Mouse (Mus musculus) heart, embryonic 10.5 days (tissue): Measurements from ENCODE around the gene Ube2c. TPM values are rescaled to one million over a fixed set of nuclear protein-coding genes. Genes with fewer than 3 reads are reported as not detected.
A peak's percentile ranks its signal among the peaks of the same experiment; 100 is the strongest.
"Not testable (repeated sequence)": the region's sequence is repeated elsewhere in the genome, so short reads cannot be mapped to it uniquely, and the experiment has no call there.

ENCODE experiments used
- DNase-seq: peaks from one replicate; pipeline ENCODE4 v3.0.0-alpha.2; 2017; ENCODE audit warnings: low spot score
- H3K27ac ChIP-seq: fragments of 300-500 bp; sonication (generic); 2 replicates; pipeline ENCODE4 v1.5.1; 2016; ENCODE audit warnings: mild to moderate bottlenecking
- H3K27me3 ChIP-seq: fragments of 300-500 bp; sonication (generic); 2 replicates; pipeline ENCODE4 v1.6.1; 2016; ENCODE audit warnings: mild to moderate bottlenecking; ENCODE audit not compliant: poor library complexity, insufficient read depth, severe bottlenecking
- H3K36me3 ChIP-seq: fragments of 300-500 bp; sonication (generic); 2 replicates; pipeline ENCODE4 v1.6.1; 2016; ENCODE audit warnings: mild to moderate bottlenecking, moderate library complexity
- H3K4me1 ChIP-seq: fragments of 300-500 bp; sonication (generic); 2 replicates; pipeline ENCODE4 v1.6.1; 2016; ENCODE audit warnings: mild to moderate bottlenecking
- H3K4me3 ChIP-seq: fragments of 300-500 bp; sonication (generic); 2 replicates; pipeline ENCODE4 v1.5.1; 2016; ENCODE audit warnings: mild to moderate bottlenecking, moderate library complexity
- H3K9me3 ChIP-seq: fragments of 300-500 bp; sonication (generic); 2 replicates; pipeline ENCODE4 v1.6.1; 2016; ENCODE audit warnings: mild to moderate bottlenecking, moderate library complexity
- WGBS: fragments of 180-500 bp; shearing (Covaris S2); methylation state at CpG from one replicate; pipeline ENCODE4 v1.1.7; 2016; 5-methylcytosine and 5-hydroxymethylcytosine counted together
- polyA plus RNA-seq: library from polyadenylated mRNA; unstranded; fragments of >200 nt; fragmentation: Nextera tagmentation; extraction: Ambion mirVana; gene quantifications from 2 replicates; pipeline ENCODE4 v1.2.1, GENCODE M21; 2016

Gene Ube2c
- polyA plus RNA-seq, 1 experiment from 2014 or later, result 550 TPM

DNA sequence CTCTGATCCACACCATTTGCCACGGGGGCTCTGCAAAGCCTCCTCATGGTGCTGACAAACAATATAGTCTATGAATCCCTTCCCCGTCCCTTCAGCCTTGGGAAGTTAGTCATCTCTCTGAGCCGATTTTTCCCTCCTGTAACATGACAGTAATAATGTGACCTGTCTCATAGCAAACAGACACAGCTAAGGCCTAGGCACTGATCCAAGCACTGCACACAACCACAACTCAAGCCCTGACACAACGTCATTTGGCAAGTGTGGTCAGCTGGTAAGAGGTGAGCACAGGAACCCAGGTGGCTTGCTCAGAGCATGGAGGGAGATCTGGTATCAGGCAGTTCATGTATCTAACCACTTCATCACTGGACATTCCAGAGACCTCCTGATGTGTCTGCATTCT is 26.2 kb downstream of the Ube2c start:
- WGBS, result 89% methylated on average over 4 of the region's 4 CpGs
- H3K27ac ChIP-seq, result no peak overlapping the region
- no peaks in the 10 kb centered on the region for H3K27me3 ChIP-seq
- no peaks in the 10 kb centered on the region for H3K9me3 ChIP-seq
- peaks cover 83% of the 10 kb centered on the region for H3K36me3 ChIP-seq
- H3K4me3 ChIP-seq, result no peak overlapping the region
- peaks cover 22% of the 10 kb centered on the region for H3K4me1 ChIP-seq
- no peak for DNase-seq

- WGBS, result 80% methylated on average over 6 of the region's 6 CpGs
- H3K9me3 ChIP-seq, result not testable (repeated sequence)
Observed at GRCm38 (mm10) chr2:164798554-164798953, 28.9 kb downstream of the Ube2c start.

GRCm38 (mm10) chr2:164800252-164801004 is 30.7 kb downstream of the Ube2c start:
- H3K4me3 ChIP-seq, result no peak overlapping the region
- H3K9me3 ChIP-seq, result no peaks in the 10 kb centered on the region
- DNase-seq, result no peak
- no peak overlapping the region for H3K27ac ChIP-seq
- peaks cover 69% of the 10 kb centered on the region for H3K36me3 ChIP-seq
- no peaks in the 10 kb centered on the region for H3K27me3 ChIP-seq
- WGBS, result 87% methylated on average over 13 of the region's 13 CpGs
- H3K4me1 ChIP-seq, result peaks cover 16% of the 10 kb centered on the region

More at GRCm38 (mm10) chr2:164798554-164798953, 28.9 kb downstream of the Ube2c start:
- Histone ChIP-seq H3K36me3 (peaks cover 80% of the 10 kb centered on the region), H3K4me1 (peaks cover 14% of the 10 kb centered on the region)
- not testable (repeated sequence) for DNase-seq, H3K27me3 ChIP-seq, H3K27ac ChIP-seq, H3K4me3 ChIP-seq

GRCm38 (mm10) chr2:164803201-164803920 is 33.7 kb downstream of the Ube2c start:
- Histone ChIP-seq H3K9me3 (no peaks in the 10 kb centered on the region), H3K36me3 (peaks cover 45% of the 10 kb centered on the region), H3K4me3 (peak overlapping the region; percentile 89), H3K27me3 (no peaks in the 10 kb centered on the region), H3K27ac (peak overlapping the region; percentile 94; the same call in 1 of the 2 replicates), H3K4me1 (peaks cover 22% of the 10 kb centered on the region)
- DNase-seq, result no peak
- WGBS, result 90% methylated on average over 16 of the region's 16 CpGs

- no peaks in the 10 kb centered on the region for H3K27me3 ChIP-seq
- DNase-seq, result no peak
- no peaks in the 10 kb centered on the region for H3K9me3 ChIP-seq
- H3K4me1 ChIP-seq, result peaks cover 22% of the 10 kb centered on the region
- H3K27ac ChIP-seq, result peak overlapping the region; percentile 94
- WGBS, result 56% methylated on average over 1 of the region's 1 CpGs
- peak overlapping the region; percentile 89 for H3K4me3 ChIP-seq
- peaks cover 46% of the 10 kb centered on the region for H3K36me3 ChIP-seq
Observed at GRCm38 (mm10) chr2:164803921-164804313, 34.2 kb downstream of the Ube2c start.

DNA sequence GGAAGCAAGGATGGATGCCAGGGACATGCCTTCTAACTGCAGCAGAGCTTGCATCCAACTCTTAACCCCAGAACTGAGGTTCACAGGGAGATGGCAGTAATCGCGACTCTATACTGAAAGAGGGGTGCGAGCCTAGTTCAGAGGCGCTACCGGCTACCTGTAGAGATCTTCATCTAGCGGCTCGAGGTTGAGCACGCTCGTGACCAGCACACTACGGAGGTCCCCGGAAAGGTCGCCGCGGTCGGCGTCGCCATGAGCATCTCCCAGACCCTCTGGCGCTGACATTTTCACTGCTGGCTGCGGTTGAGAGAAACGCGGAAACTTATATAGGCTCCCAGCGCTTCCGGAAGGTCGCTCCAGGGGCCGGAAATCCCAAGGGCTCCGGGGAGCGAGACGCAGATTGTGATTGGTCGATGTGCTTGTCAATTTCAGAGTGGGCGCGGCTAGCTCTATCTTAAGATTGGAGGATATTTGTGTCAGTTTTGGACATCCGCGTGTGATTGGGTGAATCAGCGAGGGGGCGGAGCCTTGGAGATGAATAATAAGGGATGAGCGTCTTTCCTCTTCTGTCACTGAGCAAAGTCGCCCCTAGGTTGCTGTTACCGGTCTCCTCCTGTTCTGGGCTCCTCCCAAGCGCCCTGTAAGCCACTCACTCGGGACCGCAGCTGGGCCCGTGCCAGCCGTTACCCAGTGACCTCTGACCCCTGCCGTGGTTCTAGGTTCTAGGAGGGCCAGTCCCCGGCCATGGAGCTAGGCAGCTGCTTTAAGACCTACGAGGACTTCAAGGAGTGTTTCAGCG is 35.0 kb downstream of the Ube2c start, which contains the start of the genes Acot8 and Zswim3:
TSS of gene Acot8 (minus strand) at position 350 of the 799 bp plus-strand sequence.
TSS of gene Zswim3 (plus strand) at position 566 of the 799 bp plus-strand sequence.
- Histone ChIP-seq H3K9me3 (no peaks in the 10 kb centered on the region), H3K4me1 (peaks cover 22% of the 10 kb centered on the region), H3K4me3 (peak within 1 kb of the TSS; percentile 89), H3K27ac (peak within 1 kb of the TSS; percentile 94), H3K27me3 (no peaks in the 10 kb centered on the region), H3K36me3 (peaks cover 43% of the 10 kb centered on the region)
- DNase-seq, result peak; percentile 98
- WGBS, result under 1% methylated on average over 47 of the region's 47 CpGs

DNA sequence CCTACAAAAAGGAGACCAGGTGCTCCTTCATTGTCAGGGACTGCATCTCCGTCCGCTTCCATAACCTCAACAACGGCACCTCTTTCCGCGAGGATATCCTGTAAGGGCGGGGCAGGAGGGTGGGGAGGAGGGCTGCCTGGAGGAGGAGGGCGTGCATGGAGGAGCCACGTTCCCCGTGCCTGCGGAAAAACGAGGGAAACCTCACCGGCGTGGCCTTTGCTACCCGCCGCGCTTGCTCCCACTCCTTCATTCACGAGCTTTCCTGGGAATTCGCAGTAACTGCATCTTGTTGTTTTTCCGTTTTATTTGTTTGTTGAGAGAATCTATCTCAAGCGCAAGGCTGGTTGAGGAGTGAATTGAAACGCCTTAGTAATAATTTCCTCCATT is 35.6 kb downstream of the Ube2c start:
- peaks cover 22% of the 10 kb centered on the region for H3K4me1 ChIP-seq
- no peaks in the 10 kb centered on the region for H3K9me3 ChIP-seq
- no peaks in the 10 kb centered on the region for H3K27me3 ChIP-seq
- peak overlapping the region; percentile 94 for H3K27ac ChIP-seq
- no peak for DNase-seq
- H3K36me3 ChIP-seq, result peaks cover 37% of the 10 kb centered on the region
- 1% methylated on average over 21 of the region's 21 CpGs for WGBS
- peak overlapping the region; percentile 89 for H3K4me3 ChIP-seq

DNA sequence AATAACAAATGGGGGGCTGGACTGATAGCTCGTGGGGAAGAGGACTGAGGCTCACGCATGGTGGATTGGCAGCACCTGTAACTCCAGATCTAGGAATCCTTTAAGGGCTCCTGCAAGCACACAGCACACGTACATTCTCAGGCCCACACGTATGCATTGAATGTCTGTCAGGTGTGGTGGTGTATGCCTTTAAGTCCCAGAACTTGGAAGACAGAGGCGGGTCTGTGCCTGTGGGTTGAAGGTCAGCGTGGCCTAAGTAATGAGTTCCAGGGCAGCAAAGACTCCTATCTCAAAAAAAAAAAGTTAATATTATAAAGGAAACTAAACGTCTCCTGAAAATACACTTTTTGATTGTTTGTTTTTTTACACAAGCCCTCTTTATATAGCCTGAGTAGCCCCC is 36.9 kb downstream of the Ube2c start:
- no peak overlapping the region for H3K4me3 ChIP-seq
- H3K36me3 ChIP-seq, result peaks cover 25% of the 10 kb centered on the region

DNA sequence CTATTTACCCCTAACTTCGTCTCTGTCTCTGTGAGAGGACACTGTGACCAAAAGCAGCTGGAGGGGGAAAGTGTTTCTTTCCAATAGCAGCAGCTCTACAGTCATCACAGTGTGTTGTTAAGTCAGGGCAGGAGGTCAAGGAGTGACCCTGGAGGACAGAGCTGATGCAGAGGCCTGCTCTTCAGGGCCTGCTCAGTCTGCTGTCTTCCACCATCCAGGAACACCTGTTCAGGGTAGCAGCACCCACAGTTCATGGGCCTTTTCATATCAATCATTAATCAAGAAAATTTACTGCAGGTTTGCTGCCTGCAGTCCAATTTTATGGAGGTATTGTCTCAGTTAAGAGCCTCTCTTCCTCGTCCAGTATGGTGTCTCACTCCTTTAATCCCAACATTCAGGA is 43.9 kb downstream of the Ube2c start:
- Histone ChIP-seq H3K27me3 (no peaks in the 10 kb centered on the region), H3K4me1 (peaks cover 21% of the 10 kb centered on the region), H3K27ac (no peak overlapping the region), H3K9me3 (no peaks in the 10 kb centered on the region), H3K36me3 (peaks cover 16% of the 10 kb centered on the region), H3K4me3 (no peak overlapping the region)
- WGBS, result 73% methylated on average over 2 of the region's 2 CpGs
- DNase-seq, result no peak

More for the DNA sequence above, 36.9 kb downstream of the Ube2c start:
- Histone ChIP-seq H3K27ac (no peak overlapping the region), H3K9me3 (no peaks in the 10 kb centered on the region), H3K4me1 (peaks cover 22% of the 10 kb centered on the region), H3K27me3 (no peaks in the 10 kb centered on the region)
- WGBS, result 74% methylated on average over 7 of the region's 7 CpGs
- no peak for DNase-seq

DNA sequence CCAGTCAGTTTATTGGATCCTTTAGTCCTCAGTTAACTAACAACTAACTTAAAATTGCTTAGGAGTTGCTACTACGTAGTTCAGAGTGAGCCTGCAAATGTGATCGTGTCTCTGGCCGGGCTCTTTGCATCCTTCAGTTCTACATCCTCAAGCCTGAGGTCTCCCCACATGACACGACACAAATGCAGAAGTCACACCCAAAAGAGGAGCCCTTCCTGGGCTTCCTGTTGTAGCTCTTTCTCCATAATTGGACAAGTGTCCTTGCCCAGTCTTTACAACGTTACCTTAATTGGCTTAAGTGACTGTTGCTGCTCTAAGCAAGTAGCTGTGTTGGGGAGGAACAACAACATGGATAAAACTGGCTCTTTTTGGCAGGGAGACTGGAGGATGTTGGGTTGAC is 45.6 kb downstream of the Ube2c start:
- no peak for DNase-seq
- Histone ChIP-seq H3K27ac (peak overlapping the region; percentile 29; the same call in 1 of the 2 replicates), H3K36me3 (peaks cover 16% of the 10 kb centered on the region), H3K27me3 (no peaks in the 10 kb centered on the region), H3K9me3 (no peaks in the 10 kb centered on the region), H3K4me3 (no peak overlapping the region), H3K4me1 (peaks cover 21% of the 10 kb centered on the region)
- WGBS, result 73% methylated on average over 5 of the region's 5 CpGs

GRCm38 (mm10) chr2:164815821-164816220 is 46.1 kb downstream of the Ube2c start:
- no peak for DNase-seq
- no peaks in the 10 kb centered on the region for H3K9me3 ChIP-seq
- no peak overlapping the region for H3K4me3 ChIP-seq
- no peaks in the 10 kb centered on the region for H3K27me3 ChIP-seq
- 69% methylated on average over 8 of the region's 8 CpGs for WGBS
- H3K27ac ChIP-seq, result peak overlapping the region; percentile 29; the same call in 1 of the 2 replicates
- H3K4me1 ChIP-seq, result peaks cover 21% of the 10 kb centered on the region
- H3K36me3 ChIP-seq, result peaks cover 21% of the 10 kb centered on the region

DNA sequence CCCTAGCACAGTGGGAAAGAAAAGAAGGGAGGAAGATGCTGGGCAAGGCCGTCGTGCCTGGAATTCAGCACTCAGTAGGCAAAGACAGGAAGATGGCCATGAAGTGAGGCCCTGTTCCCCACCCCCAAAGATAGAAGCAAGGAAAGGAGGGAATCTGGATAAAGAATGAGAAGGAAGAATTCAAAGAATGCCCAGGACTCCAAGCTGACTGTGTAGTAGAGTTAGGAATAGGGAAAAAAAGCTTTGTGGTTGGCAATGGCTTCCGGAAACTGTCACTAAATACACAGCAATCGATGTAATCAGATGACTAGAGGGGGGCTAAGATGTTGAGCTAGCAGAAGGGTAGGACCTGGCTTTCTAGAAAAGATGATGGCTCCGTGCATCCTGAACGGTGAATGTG is 47.5 kb downstream of the Ube2c start:
- Histone ChIP-seq H3K27me3 (no peaks in the 10 kb centered on the region), H3K27ac (peak overlapping the region; percentile 52), H3K36me3 (peaks cover 28% of the 10 kb centered on the region), H3K4me3 (no peak overlapping the region), H3K9me3 (no peaks in the 10 kb centered on the region), H3K4me1 (peaks cover 22% of the 10 kb centered on the region)
- WGBS, result 67% methylated on average over 6 of the region's 6 CpGs
- DNase-seq, result no peak
